Mouse (Mus musculus) spleen, adult 2 months (tissue): ENCODE results near the gene Scn3b.

Experiments used
- CTCF ChIP-seq: fragments of 200-500 bp; IDR thresholded peaks from 2 replicates; pipeline ENCODE4 v1.5.1; 2011; ENCODE audit warnings: mild to moderate bottlenecking, inconsistent platforms; ENCODE audit not compliant: insufficient read depth, insufficient read length, insufficient replicate concordance; ENCODE audit errors: extremely low read depth
- POLR2A ChIP-seq: fragments of 200-500 bp; IDR thresholded peaks from 2 replicates; pipeline ENCODE4 v1.6.1; 2011; ENCODE audit warnings: low read depth, low read length, inconsistent platforms

GRCm38 (mm10) chr9:40241223-40241801 is 27.7 kb upstream of the Scn3b start:
- no peak for TF ChIP-seq POLR2A
- TF ChIP-seq CTCF, result no peak
